Mouse (Mus musculus) ES-E14 (cell line): ENCODE results near the gene Efna5. TPM values are rescaled to one million over a fixed set of nuclear protein-coding genes. Genes with fewer than 3 reads are reported as not detected.

ENCODE experiments used
- DNase-seq: peaks from one replicate; pipeline ENCODE4 v3.0.0-alpha.2; 2013; ENCODE audit warnings: low read depth, low spot score
- H3K27ac ChIP-seq: 2 replicates; pipeline ENCODE4 v1.5.1; 2012; ENCODE audit warnings: low read depth, mild to moderate bottlenecking, low read length, moderate library complexity, mixed read lengths; ENCODE audit not compliant: poor library complexity, insufficient read depth, severe bottlenecking
- H3K36me3 ChIP-seq: 2 replicates; pipeline ENCODE4 v1.6.1; 2012; ENCODE audit warnings: mild to moderate bottlenecking, low read length, moderate library complexity, mixed read lengths; ENCODE audit not compliant: control insufficient read depth, poor library complexity, insufficient read depth, severe bottlenecking
- H3K4me1 ChIP-seq, 2 experiments: fragments of 150-350 bp in 1 of 2; sonication (generic) in 1 of 2; 2 replicates each; pipeline ENCODE4 v1.6.1; 2012; ENCODE audit warnings: low read length in 2 of 2, mild to moderate bottlenecking in 1 of 2, mixed read lengths in 1 of 2; ENCODE audit not compliant: control insufficient read depth in 2 of 2, insufficient read depth in 2 of 2, poor library complexity in 1 of 2
- H3K4me3 ChIP-seq, 2 experiments: fragments of 150-350 bp in 1 of 2; sonication (generic) in 1 of 2; 2 replicates each; pipeline ENCODE4 v1.5.1; 2012; ENCODE audit warnings: low read length in 2 of 2, low read depth in 1 of 2, mild to moderate bottlenecking in 1 of 2, mixed read lengths in 1 of 2; ENCODE audit not compliant: insufficient read depth in 1 of 2, poor library complexity in 1 of 2, severe bottlenecking in 1 of 2
- H3K9ac ChIP-seq: 2 replicates; pipeline ENCODE4 v1.6.1; 2012; ENCODE audit warnings: low read depth, mild to moderate bottlenecking, low read length, mixed read lengths; ENCODE audit not compliant: poor library complexity, insufficient read depth, severe bottlenecking
- H3K9me3 ChIP-seq: fragments of 150-350 bp; sonication (generic); 2 replicates; pipeline ENCODE4 v1.6.1; 2012; ENCODE audit warnings: low read depth, mild to moderate bottlenecking, low read length; ENCODE audit not compliant: control insufficient read depth, insufficient read depth
- CHD2 ChIP-seq: IDR thresholded peaks from 2 replicates; pipeline ENCODE4 v1.6.1; 2014; ENCODE audit warnings: mild to moderate bottlenecking, low read depth, low read length, inconsistent platforms
- HCFC1 ChIP-seq: IDR thresholded peaks from 2 replicates; pipeline ENCODE4 v1.6.1; 2012; ENCODE audit warnings: low read length, inconsistent platforms, borderline replicate concordance; ENCODE audit not compliant: insufficient read depth
- MAFK ChIP-seq: IDR thresholded peaks from 2 replicates; pipeline ENCODE4 v1.6.1; 2014; ENCODE audit warnings: mild to moderate bottlenecking, low read depth, low read length, inconsistent platforms; ENCODE audit not compliant: insufficient read depth
- ZC3H11A ChIP-seq: IDR thresholded peaks from 2 replicates; pipeline ENCODE4 v1.6.1; 2012; ENCODE audit warnings: low read depth, mild to moderate bottlenecking, inconsistent platforms, low read length, borderline replicate concordance
- ZNF384 ChIP-seq: IDR thresholded peaks from 2 replicates; pipeline ENCODE4 v1.6.1; 2012; ENCODE audit warnings: low read depth, low read length, inconsistent platforms
- in situ Hi-C, 2 experiments: fragments of 600-800 bp; cut with MboI; formaldehyde crosslinking; loops; one replicate each; pipeline ENCODE4 v1.15.1; 2025; ENCODE audit warnings: low sequenced_read_pairs in 2 of 2, inconsistent platforms in 1 of 2; ENCODE audit not compliant: unreplicated experiment in 2 of 2
- total RNA-seq: library from RNA; depleted of rRNA; stranded (reverse); fragments of 300-350 nt; gene quantifications from 2 replicates; pipeline ENCODE4 v1.2.3, GENCODE M21; 2012

Efna5 gene
- total RNA-seq, 1 experiment, result 3.8 TPM

GRCm38 (mm10) chr17:62649293-62649950 lies 231.7 kb downstream of the Efna5 start:
- no peak overlapping the region for H3K27ac ChIP-seq
- DNase-seq, result no peak
- in situ Hi-C loops, result no loop called here
- no peak overlapping the region for H3K4me3 ChIP-seq
- H3K9me3 ChIP-seq, result no peaks in the 10 kb centered on the region
- no peaks in the 10 kb centered on the region for H3K36me3 ChIP-seq
- H3K9ac ChIP-seq, result no peak overlapping the region
- H3K4me1 ChIP-seq, result no peaks in the 10 kb centered on the region
- TF ChIP-seq HCFC1 (no peak), MAFK (no peak), CHD2 (no peak), ZNF384 (no peak), ZC3H11A (no peak)

GRCm38 (mm10) chr17:62646836-62647235 lies 234.3 kb downstream of the Efna5 start:
- no peaks in the 10 kb centered on the region for H3K4me1 ChIP-seq
- DNase-seq, result no peak
- H3K9me3 ChIP-seq, result no peaks in the 10 kb centered on the region
- H3K27ac ChIP-seq, result no peak overlapping the region
- in situ Hi-C loops, result no loop called here
- no peak overlapping the region for H3K4me3 ChIP-seq
- TF ChIP-seq CHD2, result no peak
- TF ChIP-seq ZC3H11A, result no peak
- no peak for TF ChIP-seq HCFC1
- no peak for TF ChIP-seq ZNF384
- no peak for TF ChIP-seq MAFK
- no peaks in the 10 kb centered on the region for H3K36me3 ChIP-seq
- no peak overlapping the region for H3K9ac ChIP-seq

GRCm38 (mm10) chr17:62642447-62643145 lies 238.5 kb downstream of the Efna5 start:
- no peak for DNase-seq
- TF ChIP-seq CHD2 (no peak), HCFC1 (no peak), ZC3H11A (no peak), ZNF384 (no peak), MAFK (no peak)
- no peaks in the 10 kb centered on the region for H3K9me3 ChIP-seq
- H3K4me1 ChIP-seq, result no peaks in the 10 kb centered on the region
- no peaks in the 10 kb centered on the region for H3K36me3 ChIP-seq
- no peak overlapping the region for H3K4me3 ChIP-seq
- in situ Hi-C loops, result no loop called here
- H3K27ac ChIP-seq, result no peak overlapping the region
- no peak overlapping the region for H3K9ac ChIP-seq

GRCm38 (mm10) chr17:62640654-62641053 lies 240.5 kb downstream of the Efna5 start:
- Histone ChIP-seq H3K27ac (no peak overlapping the region), H3K9ac (no peak overlapping the region), H3K4me3 (no peak overlapping the region), H3K36me3 (no peaks in the 10 kb centered on the region), H3K4me1 (no peaks in the 10 kb centered on the region), H3K9me3 (no peaks in the 10 kb centered on the region)
- in situ Hi-C loops, result no loop called here
- no peak for TF ChIP-seq MAFK
- TF ChIP-seq ZC3H11A, result no peak
- no peak for TF ChIP-seq HCFC1
- TF ChIP-seq ZNF384, result no peak
- no peak for TF ChIP-seq CHD2
- no peak for DNase-seq
